Mouse (Mus musculus) brain, embryonic 14.5 days (tissue): ENCODE results near the gene Ncor2.

Experiments used
- CTCF ChIP-seq: fragments of 200-500 bp; IDR thresholded peaks from 2 replicates; pipeline ENCODE4 v1.5.1; 2012; ENCODE audit warnings: inconsistent platforms, mild to moderate bottlenecking, moderate library complexity, borderline replicate concordance; ENCODE audit not compliant: insufficient read depth, insufficient read length; ENCODE audit errors: extremely low read depth
- POLR2A ChIP-seq: fragments of 200-500 bp; IDR thresholded peaks from 2 replicates; pipeline ENCODE4 v1.6.1; 2012; ENCODE audit warnings: mild to moderate bottlenecking, inconsistent platforms, borderline replicate concordance; ENCODE audit not compliant: poor library complexity, insufficient read depth, insufficient read length, severe bottlenecking; ENCODE audit errors: extremely low read depth

DNA sequence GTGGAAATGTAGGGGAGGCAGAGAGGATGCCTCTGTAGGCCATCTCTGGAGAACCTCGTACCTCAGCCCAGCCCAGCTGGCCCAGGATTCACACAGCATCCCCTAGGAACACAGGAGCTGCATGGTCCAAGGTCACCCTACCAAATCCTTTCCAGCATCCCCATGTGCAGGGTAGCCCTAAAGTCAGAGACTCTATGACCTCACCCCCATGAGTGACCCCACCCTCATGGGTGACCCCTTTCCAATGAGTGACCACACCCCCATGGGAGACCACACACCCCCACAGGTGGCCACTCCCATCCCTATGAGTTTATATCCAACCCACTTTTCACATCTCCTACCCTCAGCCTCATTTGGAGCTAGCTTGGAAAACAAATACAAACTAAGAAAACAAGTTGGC, 51.1 kb downstream of the Ncor2 start:
- TF ChIP-seq CTCF (no peak), POLR2A (no peak)
